Mouse (Mus musculus): ENCODE results near the gene Wbp1. TPM values are rescaled to one million over a fixed set of nuclear protein-coding genes. Genes with fewer than 3 reads are reported as not detected.

Wbp1 gene
- total and polyA plus RNA-seq, 3 experiments, result 42.4 to 72.8 TPM; not detected in 1

DNA sequence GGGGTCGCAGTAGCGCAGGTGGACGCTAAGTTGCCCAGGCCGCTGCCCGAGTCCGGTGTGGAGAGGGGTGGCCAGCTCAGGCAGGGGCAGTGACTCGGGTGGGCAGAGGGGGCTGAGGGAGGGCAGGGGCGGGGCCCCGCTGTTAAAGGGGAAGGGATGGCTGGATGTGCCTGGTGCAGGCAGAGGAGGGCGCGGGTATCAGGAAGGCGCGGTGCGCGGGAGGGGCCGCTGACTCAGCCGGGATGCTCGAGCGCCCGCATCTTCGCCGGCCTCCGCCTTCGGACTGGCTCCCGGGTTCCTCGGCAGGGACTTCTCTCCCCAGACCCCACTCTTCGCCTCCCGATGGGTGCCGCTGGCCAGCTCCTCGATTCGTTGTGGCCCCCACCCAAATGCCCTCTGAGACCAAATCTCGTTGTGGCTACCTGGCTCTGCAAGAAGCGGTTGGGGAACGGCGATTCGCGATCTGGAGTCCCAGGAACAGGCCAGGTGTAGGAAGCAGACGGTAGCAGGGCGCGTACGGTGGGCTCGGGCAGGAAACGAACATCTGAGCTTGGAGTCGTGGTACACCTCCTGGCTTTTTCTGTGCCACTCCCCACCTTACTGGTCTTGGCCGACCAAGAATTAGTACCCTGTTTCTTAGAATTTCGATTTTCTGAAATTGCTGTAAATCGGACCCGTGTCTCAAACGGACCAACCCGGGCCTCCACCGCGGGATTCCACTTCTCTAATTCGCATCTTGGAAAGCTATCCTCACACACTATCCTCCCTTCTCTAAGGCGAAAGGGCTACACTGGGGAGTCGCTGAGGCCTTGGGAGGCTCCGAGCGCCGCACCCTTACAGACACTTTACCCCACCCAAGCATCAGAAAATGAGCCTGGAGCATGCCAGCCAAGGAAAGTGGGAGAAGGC lies 50.8 kb downstream of the Wbp1 start:
- Histone ChIP-seq H3K9ac (ENCODE audit: control insufficient read depth, low read depth, low read length, poor library complexity, severe bottlenecking) (no peak overlapping the region), H3K9me3 (replicated peaks; ENCODE audit: insufficient read depth, low read length) (no peaks in the 10 kb centered on the region), H3K4me1 (ENCODE audit: control insufficient read depth in 1 of 2, insufficient read depth in 2 of 2, low read length in 2 of 2) (no peaks in the 10 kb centered on the region), H3K27me3 (ENCODE audit: control insufficient read depth in 1 of 2, insufficient read depth in 2 of 2, low read length in 2 of 2) (no peaks in the 10 kb centered on the region), H3K79me2 (ENCODE audit: control insufficient read depth, insufficient read depth, low read length, poor library complexity) (no peaks in the 10 kb centered on the region), H3K27ac (ENCODE audit: control insufficient read depth, low read depth, low read length) (no peak overlapping the region), H3K4me3 (ENCODE audit: control insufficient read depth in 1 of 2, insufficient read depth in 1 of 2, low read depth in 2 of 2, low read length in 2 of 2) (no peak overlapping the region), H3K36me3 (ENCODE audit: control insufficient read depth in 1 of 2, insufficient read depth in 2 of 2, low read length in 2 of 2) (no peaks in the 10 kb centered on the region)
- TF ChIP-seq ETS1 (IDR thresholded peaks at IDR 0.05; ENCODE audit: low read depth, low read length) (no peak), BHLHE40 (IDR thresholded peaks at IDR 0.05; ENCODE audit: borderline replicate concordance, low read depth, low read length) (no peak), TAL1 (IDR thresholded peaks at IDR 0.05; ENCODE audit: low read length) (no peak), CTCF (IDR thresholded peaks at IDR 0.05 in 2 of 3, conservative IDR thresholded peaks at IDR 0.05 in 1 of 3; ENCODE audit: control insufficient read depth in 1 of 3, insufficient read depth in 1 of 3, low read depth in 2 of 3, low read length in 3 of 3, poor library complexity in 1 of 3, severe bottlenecking in 1 of 3) (no peak), JUND (IDR thresholded peaks at IDR 0.05; ENCODE audit: low read depth, low read length) (no peak), CHD1 (IDR thresholded peaks at IDR 0.05; ENCODE audit: low read depth, low read length) (no peak)
- no peak for DNase-seq (ENCODE audit: low read depth, low spot score)

GRCm38 (mm10) chr6:83070247-83070310 lies 51.3 kb downstream of the Wbp1 start, which contains the start of gene Tlx2:
Gene Tlx2 (minus strand): TSS chr6:83070293.
- no peaks in the 10 kb centered on the region for H3K79me2 ChIP-seq (ENCODE audit: control insufficient read depth, insufficient read depth, low read length, poor library complexity)
- no peaks in the 10 kb centered on the region for H3K4me1 ChIP-seq (ENCODE audit: control insufficient read depth in 1 of 2, insufficient read depth in 2 of 2, low read length in 2 of 2)
- H3K9ac ChIP-seq (ENCODE audit: control insufficient read depth, low read depth, low read length, poor library complexity, severe bottlenecking), result no peak within 1 kb of the TSS
- no peaks in the 10 kb centered on the region for H3K27me3 ChIP-seq (ENCODE audit: control insufficient read depth in 1 of 2, insufficient read depth in 2 of 2, low read length in 2 of 2)
- no peak within 1 kb of the TSS for H3K4me3 ChIP-seq (ENCODE audit: control insufficient read depth in 1 of 2, insufficient read depth in 1 of 2, low read depth in 2 of 2, low read length in 2 of 2)
- no peaks in the 10 kb centered on the region for H3K36me3 ChIP-seq (ENCODE audit: control insufficient read depth in 1 of 2, insufficient read depth in 2 of 2, low read length in 2 of 2)
- no peaks in the 10 kb centered on the region for H3K9me3 ChIP-seq (replicated peaks; ENCODE audit: insufficient read depth, low read length)
- no peak within 1 kb of the TSS for H3K27ac ChIP-seq (ENCODE audit: control insufficient read depth, low read depth, low read length)
- TF ChIP-seq KAT2A (conservative IDR thresholded peaks at IDR 0.05; ENCODE audit: low read depth, low read length) (no peak), ZMIZ1 (IDR thresholded peaks at IDR 0.05; ENCODE audit: low read depth, low read length) (no peak), CHD2 (IDR thresholded peaks at IDR 0.05; ENCODE audit: low read length) (no peak), CTCF (IDR thresholded peaks at IDR 0.05 in 2 of 3, conservative IDR thresholded peaks at IDR 0.05 in 1 of 3; ENCODE audit: control insufficient read depth in 1 of 3, insufficient read depth in 1 of 3, low read depth in 2 of 3, low read length in 3 of 3, poor library complexity in 1 of 3, severe bottlenecking in 1 of 3) (no peak), UBTF (IDR thresholded peaks at IDR 0.05; ENCODE audit: borderline replicate concordance, insufficient read depth, low read depth, low read length) (no peak), USF1 (IDR thresholded peaks at IDR 0.05; ENCODE audit: low read depth, low read length) (no peak), POLR2AphosphoS5 (IDR thresholded peaks at IDR 0.05; ENCODE audit: borderline replicate concordance, low read depth, low read length) (no peak), TCF12 (IDR thresholded peaks at IDR 0.05; ENCODE audit: low read depth, low read length) (no peak), MYC (IDR thresholded peaks at IDR 0.05; ENCODE audit: low read depth, low read length) (no peak), GABPA (IDR thresholded peaks at IDR 0.05; ENCODE audit: low read depth, low read length) (no peak), MAZ (IDR thresholded peaks at IDR 0.05; ENCODE audit: low read depth, low read length) (no peak), USF2 (IDR thresholded peaks at IDR 0.05; ENCODE audit: borderline replicate concordance in 1 of 2, insufficient read depth in 1 of 2, low read depth in 1 of 2, low read length in 2 of 2) (no peak), RAD21 (IDR thresholded peaks at IDR 0.05; ENCODE audit: low read depth, low read length) (no peak), NRF1 (IDR thresholded peaks at IDR 0.05; ENCODE audit: insufficient read depth, low read depth, low read length, poor library complexity, severe bottlenecking) (no peak), ZC3H11A (IDR thresholded peaks at IDR 0.05; ENCODE audit: low read depth, low read length) (no peak), MEF2A (IDR thresholded peaks at IDR 0.05; ENCODE audit: extremely low read depth, insufficient replicate concordance, low read depth, low read length, poor library complexity, severe bottlenecking) (no peak), MAFK (IDR thresholded peaks at IDR 0.05; ENCODE audit: borderline replicate concordance, low read depth, low read length) (no peak)
- no peak for DNase-seq (ENCODE audit: low read depth, low spot score)

Measured in MEL (cell line).